Mouse (Mus musculus) heart, postnatal 0 days (tissue): ENCODE results near the gene Cfap70.

Experiments used
- CTCF ChIP-seq: IDR thresholded peaks from 2 replicates; pipeline ENCODE4 v1.5.1; 2016; ENCODE audit warnings: antibody characterized with exemption, control low read depth, low read depth
- EP300 ChIP-seq: IDR thresholded peaks from 2 replicates; pipeline ENCODE4 v1.6.1; 2016; ENCODE audit warnings: antibody characterized with exemption, low read depth

DNA sequence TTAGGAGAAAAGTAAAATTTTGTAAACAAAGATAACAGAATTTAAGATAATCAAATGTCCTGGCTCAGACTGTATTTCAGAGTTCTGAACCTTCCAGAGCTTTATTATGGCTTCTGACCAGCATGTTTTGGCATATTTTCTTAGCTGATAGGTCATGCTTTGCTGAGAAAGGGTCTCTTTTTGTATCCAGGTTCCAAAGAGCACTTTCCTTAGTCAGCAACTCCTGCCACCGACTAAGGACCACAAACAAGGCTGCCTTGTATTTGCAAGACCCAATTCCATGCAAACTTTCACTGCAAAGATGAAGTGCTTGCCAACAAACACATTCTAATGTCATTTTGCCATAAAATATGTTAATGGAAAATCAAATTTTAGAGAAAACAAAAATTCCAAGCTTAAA lies 22.2 kb downstream of the Cfap70 start:
- TF ChIP-seq CTCF = no peak
- no peak for TF ChIP-seq EP300
